Mouse (Mus musculus) megakaryocyte-erythroid progenitor cell, adult 5-6 weeks (primary cell): ENCODE results near the gene Pcdh9. TPM values are rescaled to one million over a fixed set of nuclear protein-coding genes. Genes with fewer than 3 reads are reported as not detected.

Source experiments
- ATAC-seq: replicated peaks from 2 replicates; pipeline ENCODE4 v1.8.0; 2016; ENCODE audit warnings: mild to moderate bottlenecking, inconsistent platforms; ENCODE audit not compliant: severe bottlenecking, poor library complexity, low FRiP score, low TSS enrichment
- total RNA-seq, 2 experiments: library from RNA; stranded (forward) in 1 of 2; stranded (reverse) in 1 of 2; fragments of 200-1000, 215-1000 nt in 1 of 2; fragments of >200 nt in 1 of 2; fragmentation: Nextera tagmentation in 1 of 2; gene quantifications; 2 replicates each; pipeline ENCODE4 v1.2.3; 2014 to 2017

Gene Pcdh9
- total RNA-seq, 2 experiments from 2014 or later, result not detected

GRCm38 (mm10) chr14:93607546-93607945 is 282.9 kb downstream of the Pcdh9 start:
- ATAC-seq, result no peak

DNA sequence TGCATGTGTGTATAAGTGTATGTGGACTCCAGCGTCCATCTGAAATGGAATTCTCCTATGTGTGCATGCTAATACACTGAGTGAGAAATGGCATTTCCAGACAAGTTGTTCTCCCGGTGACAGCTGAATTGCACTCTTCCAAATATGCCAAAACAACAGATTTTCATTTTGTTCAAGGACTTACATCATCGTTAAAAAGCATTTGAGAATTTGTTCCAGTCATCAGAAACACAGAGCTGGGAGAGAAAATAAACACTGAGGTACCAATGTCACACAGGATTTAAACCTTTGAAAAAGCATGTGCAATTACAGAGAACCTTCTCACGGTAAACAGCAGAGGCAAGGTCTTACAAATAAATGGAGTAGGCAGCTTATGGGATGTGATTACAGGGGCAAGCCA is 290.5 kb downstream of the Pcdh9 start:
- no peak for ATAC-seq

- ATAC-seq, result no peak
Observed at GRCm38 (mm10) chr14:93585432-93586024, 305.0 kb downstream of the Pcdh9 start.

DNA sequence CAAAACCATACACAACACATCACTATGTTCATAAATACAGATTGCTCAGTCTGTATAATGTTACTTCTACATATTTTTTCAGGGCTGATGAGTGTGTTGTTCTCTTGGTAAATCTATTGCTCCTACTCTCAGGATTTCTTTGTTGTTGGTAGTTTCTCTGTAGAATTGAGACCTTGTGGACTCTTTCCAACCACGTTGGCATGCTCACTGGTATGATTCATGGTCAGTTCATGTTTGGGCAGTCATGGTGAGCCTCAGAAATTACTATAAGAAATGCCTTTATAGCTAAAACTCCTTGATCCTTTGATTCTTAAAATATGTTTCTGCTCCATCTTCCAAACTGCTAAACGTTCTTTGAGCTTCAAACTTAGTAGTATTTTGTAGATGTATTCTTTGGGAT is 326.1 kb downstream of the Pcdh9 start:
- no peak for ATAC-seq

GRCm38 (mm10) chr14:93561577-93561976 is 328.9 kb downstream of the Pcdh9 start:
- ATAC-seq, result no peak

DNA sequence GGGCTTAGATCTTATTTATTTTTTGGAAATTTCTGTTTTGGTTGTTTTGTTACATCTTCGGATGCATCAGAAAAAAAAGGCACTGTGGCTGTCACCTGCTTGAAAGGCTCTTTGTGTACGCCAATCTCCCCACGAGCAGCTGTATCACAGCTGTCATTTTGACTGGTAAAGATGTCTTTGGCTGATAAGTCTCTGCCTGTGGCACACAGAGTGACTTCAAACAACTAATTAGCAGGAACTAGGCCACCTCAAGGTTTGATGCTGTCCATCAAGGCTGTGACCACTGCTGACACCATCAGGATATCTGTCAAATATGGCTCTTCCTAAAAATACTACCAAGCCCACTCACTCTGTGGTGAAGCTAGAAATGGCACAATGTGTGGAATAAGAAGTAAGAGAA is 336.7 kb downstream of the Pcdh9 start:
- ATAC-seq, result no peak

DNA sequence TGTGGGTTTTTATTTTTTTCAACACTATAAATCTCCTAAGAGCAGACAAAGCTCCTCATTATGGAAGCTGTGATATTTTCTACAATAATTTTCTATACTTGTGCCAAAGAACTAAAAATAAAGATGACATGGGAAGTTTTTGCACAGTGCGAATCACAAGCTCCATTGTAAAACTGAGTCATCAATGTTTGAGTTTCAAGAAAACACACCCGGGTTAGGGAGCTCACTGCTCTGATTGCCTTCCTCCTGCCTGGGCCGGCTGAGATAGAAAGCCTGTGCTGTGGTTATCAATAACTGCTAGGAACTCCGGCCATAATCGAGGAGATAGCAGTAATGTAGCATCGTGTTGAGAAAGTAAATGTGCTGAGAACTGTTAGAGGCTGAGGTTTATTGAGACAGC is 344.9 kb downstream of the Pcdh9 start:
- ATAC-seq, result no peak

DNA sequence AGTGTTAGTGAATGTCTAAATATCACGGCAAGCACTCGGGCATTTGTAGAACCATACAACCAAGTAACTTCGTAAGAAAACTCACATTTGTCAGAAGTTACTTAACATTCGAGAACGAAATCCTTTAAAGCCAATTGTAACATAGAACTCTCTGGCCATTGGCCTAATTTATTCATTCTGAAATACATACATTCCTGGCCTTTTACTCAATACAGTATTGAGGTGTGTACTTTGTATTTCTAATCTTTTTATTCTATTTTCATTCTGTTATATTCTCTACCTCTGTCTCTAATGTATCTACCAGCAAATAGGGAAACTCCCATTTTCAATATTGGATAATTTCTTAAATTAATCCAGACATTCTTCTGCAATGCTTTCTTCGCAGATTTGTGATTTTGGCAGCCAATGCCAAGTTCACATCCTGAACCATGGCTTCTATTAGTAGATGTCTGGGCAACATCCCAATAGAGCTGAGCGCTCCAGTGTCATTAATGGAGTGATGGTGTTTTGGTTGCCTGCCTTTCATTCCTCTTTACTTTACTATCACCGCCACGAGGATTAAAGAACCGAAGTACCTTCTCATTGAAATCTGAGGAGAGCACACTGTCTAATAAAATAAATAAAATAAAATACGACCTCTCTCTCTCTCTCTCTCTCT is 346.4 kb downstream of the Pcdh9 start:
- no peak for ATAC-seq

DNA sequence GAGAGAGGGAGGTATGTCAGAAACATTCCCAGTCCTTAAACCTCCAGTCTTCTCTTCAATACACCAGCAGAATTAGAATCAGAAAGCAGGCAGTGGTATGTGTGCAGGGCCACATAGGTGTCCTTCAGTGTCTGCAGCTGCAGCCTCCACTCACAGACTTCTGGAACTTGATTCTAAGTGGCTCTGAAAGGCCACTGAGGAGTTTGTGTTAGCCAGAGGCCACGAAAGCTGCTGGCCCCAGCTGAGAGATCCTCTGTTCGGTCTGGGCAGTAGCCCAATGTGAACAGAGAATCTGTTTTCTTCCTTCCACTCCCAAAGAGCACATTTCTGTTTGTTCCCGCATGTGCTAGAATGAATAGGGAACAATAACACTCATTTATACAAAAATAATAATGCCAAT is 346.9 kb downstream of the Pcdh9 start:
- no peak for ATAC-seq

DNA sequence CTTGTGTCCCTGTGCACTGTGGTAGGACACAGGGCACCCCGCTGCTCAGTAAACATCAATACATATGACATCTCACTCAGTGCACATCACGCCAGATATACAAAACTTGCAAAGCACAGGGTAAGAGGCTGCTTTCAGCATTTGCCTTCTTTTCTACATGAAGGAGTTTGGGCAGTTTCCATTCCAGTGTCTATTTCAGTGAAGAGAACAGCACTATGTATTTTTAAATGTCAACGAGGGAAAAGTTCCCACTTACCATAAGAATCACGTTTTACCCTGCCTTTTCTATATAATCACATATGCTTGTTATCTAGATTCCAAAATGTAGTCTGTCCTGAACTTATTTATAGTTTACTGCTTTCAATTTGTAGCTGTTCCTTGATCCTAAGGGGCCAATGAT is 355.6 kb downstream of the Pcdh9 start:
- ATAC-seq, result no peak

DNA sequence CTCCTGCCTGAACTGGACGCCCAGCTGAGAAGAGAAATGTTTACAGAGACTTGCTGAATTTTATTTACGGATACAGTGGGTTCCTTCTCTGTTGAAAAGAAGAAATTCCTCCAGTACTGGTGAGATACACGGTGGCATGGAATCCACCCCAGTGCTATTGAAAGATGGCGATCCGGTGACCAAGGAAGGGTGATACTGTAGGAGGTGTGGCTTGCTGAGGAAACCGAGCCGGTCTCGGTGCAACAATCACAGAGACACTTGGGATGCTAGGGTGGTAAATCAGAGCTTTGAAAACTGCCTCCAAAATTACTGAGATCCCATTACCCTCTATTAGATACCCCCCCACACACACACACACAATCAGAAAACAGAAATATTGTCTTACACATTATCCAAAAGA is 367.0 kb downstream of the Pcdh9 start:
- no peak for ATAC-seq

DNA sequence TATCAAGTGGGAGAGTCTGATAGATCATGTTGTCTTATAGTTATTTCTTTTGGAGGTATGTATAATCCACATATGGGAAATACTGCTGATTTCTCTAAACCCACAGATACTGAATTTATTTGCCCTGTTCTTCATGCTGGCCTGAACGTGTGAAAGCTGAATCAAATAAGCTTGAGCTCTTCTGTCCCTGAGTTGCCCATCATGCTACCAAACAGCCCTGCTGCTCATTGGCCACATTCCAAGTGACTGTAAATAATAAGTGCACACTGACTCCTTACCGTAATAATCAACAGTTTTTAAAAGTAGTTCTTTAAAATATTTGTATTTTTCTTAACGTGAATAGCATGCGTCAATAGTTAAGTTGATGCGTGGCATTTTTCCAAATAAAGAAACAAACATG is 370.3 kb downstream of the Pcdh9 start:
- ATAC-seq, result no peak

- no peak for ATAC-seq
Observed at GRCm38 (mm10) chr14:93516679-93517078, 373.8 kb downstream of the Pcdh9 start.

- no peak for ATAC-seq
Observed at GRCm38 (mm10) chr14:93506107-93506506, 384.4 kb downstream of the Pcdh9 start.

DNA sequence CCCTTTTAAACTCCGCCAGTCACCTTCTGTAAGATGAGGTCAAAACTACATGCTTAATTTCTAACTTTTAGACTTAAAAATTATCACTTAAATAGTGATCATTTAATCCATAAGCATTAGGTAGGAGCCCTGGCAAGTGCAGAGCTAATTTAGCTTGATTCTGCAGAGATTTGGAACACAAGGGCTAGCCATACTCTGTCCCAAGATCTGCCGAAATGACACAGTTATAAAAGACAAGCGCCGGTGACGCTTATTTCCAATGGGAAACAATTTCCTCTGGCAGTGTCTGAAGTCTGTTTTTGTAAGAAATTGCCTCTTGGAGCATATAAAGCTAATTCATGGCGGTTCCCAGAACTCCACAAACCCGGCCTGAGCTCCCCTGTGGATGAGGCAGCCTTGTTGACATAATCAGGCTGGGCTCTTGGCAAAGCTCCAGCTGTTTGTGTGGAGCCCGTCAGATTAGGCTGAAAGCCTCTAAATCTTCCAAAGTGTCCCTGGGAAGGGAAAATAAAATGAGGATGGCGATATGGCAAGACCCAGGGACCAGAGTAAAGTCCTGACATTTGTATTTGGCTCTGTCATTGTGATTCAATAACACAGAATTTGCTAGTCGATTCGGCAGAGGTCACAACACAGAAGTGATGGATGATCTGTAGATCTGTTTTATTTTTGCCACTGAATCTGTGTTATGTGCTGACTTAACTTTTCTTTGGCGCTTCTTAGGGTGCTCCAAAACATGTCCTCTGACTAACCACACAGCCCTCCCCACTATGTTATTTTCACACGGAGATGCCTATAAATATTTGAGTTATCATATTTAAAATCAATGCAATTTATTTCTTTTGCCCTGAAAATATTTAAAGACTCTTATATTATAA is 391.4 kb downstream of the Pcdh9 start:
- ATAC-seq, result no peak

DNA sequence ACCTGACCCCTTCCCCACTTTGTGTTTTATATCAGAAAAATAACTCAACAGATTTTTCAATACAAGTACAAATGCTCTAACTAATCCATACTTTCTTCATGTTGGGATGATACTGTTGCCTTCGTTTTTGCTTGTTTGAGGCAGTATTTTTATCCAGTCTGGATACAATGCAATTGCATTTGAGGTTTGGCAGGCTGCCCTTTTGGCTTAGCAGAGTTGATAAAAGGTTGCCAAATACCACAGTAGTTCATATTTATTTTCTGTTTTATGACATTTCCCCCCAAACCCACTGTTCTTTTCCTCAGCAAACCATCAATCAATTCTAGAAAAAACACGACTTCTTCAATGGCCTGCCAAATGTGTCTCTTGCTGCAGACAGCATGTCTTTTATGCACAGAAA is 415.5 kb downstream of the Pcdh9 start:
- no peak for ATAC-seq

DNA sequence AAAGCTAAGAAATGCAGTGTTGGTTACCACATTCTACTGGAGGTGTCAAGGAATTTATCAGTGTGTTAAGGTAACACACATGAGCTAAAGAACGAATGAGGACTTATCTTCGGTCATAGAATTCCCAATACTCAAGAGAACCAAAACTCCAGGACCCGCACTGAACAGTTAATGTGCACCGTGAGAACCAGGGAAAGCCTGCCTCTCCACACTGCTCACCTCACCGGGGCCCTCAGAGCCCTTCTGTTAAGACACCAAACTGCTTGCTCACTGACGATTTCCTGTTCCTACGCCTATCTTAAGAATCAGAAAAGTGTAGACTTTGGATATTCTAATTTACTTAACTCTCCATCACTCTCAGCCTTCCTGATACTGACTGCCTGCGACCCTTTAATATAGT is 418.0 kb downstream of the Pcdh9 start:
- ATAC-seq, result no peak

- no peak for ATAC-seq
Observed at GRCm38 (mm10) chr14:93463360-93463892, 427.1 kb downstream of the Pcdh9 start.

DNA sequence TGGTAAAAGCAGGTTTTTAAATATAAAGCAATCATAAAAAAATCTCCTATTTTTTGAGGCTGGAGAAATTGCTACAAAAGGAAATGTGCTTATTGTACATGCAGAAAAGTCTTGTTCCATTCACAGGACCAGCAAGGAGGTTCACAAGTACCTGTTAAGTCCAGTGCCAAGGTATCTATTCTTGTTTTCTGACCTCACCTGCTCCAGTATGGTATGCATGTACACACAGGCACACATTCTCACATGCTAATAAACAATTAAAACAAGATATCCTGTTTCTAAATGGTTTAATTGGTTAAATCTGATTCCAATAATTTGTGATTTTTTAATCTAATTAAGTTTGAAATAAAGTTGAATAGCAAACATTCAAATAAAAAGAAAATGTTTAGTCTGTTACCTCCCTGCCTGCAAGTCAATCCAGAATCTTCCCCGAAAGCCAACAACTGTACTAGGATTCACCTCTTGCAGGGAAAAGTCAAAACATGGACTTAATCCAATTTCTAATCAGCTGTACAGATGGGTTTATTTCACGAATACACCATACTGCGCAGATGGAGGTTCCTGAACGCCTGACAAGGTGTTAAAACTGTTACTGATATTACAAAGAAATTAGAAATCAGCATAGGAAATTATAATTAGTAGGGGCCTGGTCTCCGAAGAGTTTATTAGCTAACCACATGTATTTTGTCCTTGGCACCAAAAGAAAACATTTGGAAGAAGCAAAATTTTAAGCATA is 439.4 kb downstream of the Pcdh9 start:
- ATAC-seq, result no peak

GRCm38 (mm10) chr14:93441852-93442251 is 448.6 kb downstream of the Pcdh9 start:
- ATAC-seq, result no peak
